Mouse (Mus musculus) ES-Bruce4 (cell line): ENCODE data around the gene Diexf. TPM values are rescaled to one million over a fixed set of nuclear protein-coding genes. Genes with fewer than 3 reads are reported as not detected.

Experiments
- H3K27ac ChIP-seq: 2 replicates; pipeline ENCODE4 v1.5.1; 2012; ENCODE audit warnings: low read length, inconsistent platforms; ENCODE audit not compliant: insufficient read depth
- H3K27me3 ChIP-seq: 2 replicates; pipeline ENCODE4 v1.6.1; 2012; ENCODE audit warnings: mild to moderate bottlenecking, low read length, inconsistent platforms; ENCODE audit not compliant: control insufficient read depth, poor library complexity, insufficient read depth, severe bottlenecking
- H3K36me3 ChIP-seq: 2 replicates; pipeline ENCODE4 v1.6.1; 2012; ENCODE audit warnings: inconsistent platforms, mild to moderate bottlenecking, low read length, moderate library complexity; ENCODE audit not compliant: control insufficient read depth, poor library complexity, insufficient read depth, severe bottlenecking
- H3K4me1 ChIP-seq: one replicate; pipeline ENCODE4 v1.8.1; 2011; ENCODE audit warnings: low read length; ENCODE audit not compliant: control insufficient read depth, insufficient read depth
- H3K4me3 ChIP-seq: 2 replicates; pipeline ENCODE4 v1.5.1; 2011; ENCODE audit warnings: low read depth, mild to moderate bottlenecking, low read length
- H3K9ac ChIP-seq: 2 replicates; pipeline ENCODE4 v1.6.1; 2012; ENCODE audit warnings: low read depth, mild to moderate bottlenecking, inconsistent platforms; ENCODE audit not compliant: poor library complexity, severe bottlenecking
- H3K9me3 ChIP-seq: replicated peaks from 2 replicates; pipeline ENCODE4 v1.6.1; 2012; ENCODE audit warnings: mild to moderate bottlenecking, low read length, inconsistent platforms; ENCODE audit not compliant: control insufficient read depth, poor library complexity, insufficient read depth, severe bottlenecking
- CTCF ChIP-seq: IDR thresholded peaks from one replicate; pipeline ENCODE4 v1.8.1; 2011; ENCODE audit warnings: low read depth, low read length
- EP300 ChIP-seq: IDR thresholded peaks from 2 replicates; pipeline ENCODE4 v1.6.1; 2011; ENCODE audit warnings: low read depth, low read length; ENCODE audit not compliant: insufficient read depth
- POLR2A ChIP-seq: IDR thresholded peaks from one replicate; pipeline ENCODE4 v1.8.1; 2011; ENCODE audit warnings: low read length; ENCODE audit not compliant: insufficient read depth
- polyA plus RNA-seq: library from polyadenylated mRNA; stranded (reverse); fragments of >200 nt; gene quantifications from 2 replicates; pipeline ENCODE4 v1.2.4, GENCODE M21; 2011; ENCODE audit warnings: low read depth; ENCODE audit not compliant: missing spikeins, insufficient read depth, insufficient read length

Diexf gene
- polyA plus RNA-seq, 1 experiment, result 70.6 TPM

- no peaks in the 10 kb centered on the region for H3K4me1 ChIP-seq
- H3K27me3 ChIP-seq, result no peaks in the 10 kb centered on the region
- TF ChIP-seq CTCF, result no peak
- TF ChIP-seq POLR2A, result no peak
- no peak for TF ChIP-seq EP300
- H3K27ac ChIP-seq, result no peak overlapping the region
- no peak overlapping the region for H3K4me3 ChIP-seq
- no peaks in the 10 kb centered on the region for H3K36me3 ChIP-seq
- H3K9me3 ChIP-seq, result no peaks in the 10 kb centered on the region
- no peak overlapping the region for H3K9ac ChIP-seq
These were observed 14.4 kb upstream of the Diexf start for GRCm38 (mm10) chr1:193144516-193144915.

GRCm38 (mm10) chr1:193142517-193143062 lies 12.5 kb upstream of the Diexf start:
- Histone ChIP-seq H3K27me3 (no peaks in the 10 kb centered on the region), H3K27ac (no peak overlapping the region), H3K36me3 (no peaks in the 10 kb centered on the region), H3K4me3 (no peak overlapping the region), H3K9ac (no peak overlapping the region), H3K9me3 (no peaks in the 10 kb centered on the region), H3K4me1 (no peaks in the 10 kb centered on the region)
- no peak for TF ChIP-seq CTCF
- no peak for TF ChIP-seq EP300
- TF ChIP-seq POLR2A, result no peak

GRCm38 (mm10) chr1:193141118-193141517 lies 11.0 kb upstream of the Diexf start:
- Histone ChIP-seq H3K4me1 (no peaks in the 10 kb centered on the region), H3K9me3 (no peaks in the 10 kb centered on the region), H3K27me3 (no peaks in the 10 kb centered on the region), H3K27ac (no peak overlapping the region), H3K4me3 (no peak overlapping the region), H3K9ac (no peak overlapping the region), H3K36me3 (no peaks in the 10 kb centered on the region)
- TF ChIP-seq EP300 (no peak), POLR2A (no peak), CTCF (no peak)

GRCm38 (mm10) chr1:193138669-193139068 lies 8.6 kb upstream of the Diexf start:
- H3K4me3 ChIP-seq, result no peak overlapping the region
- TF ChIP-seq CTCF (no peak), POLR2A (no peak), EP300 (no peak)

GRCm38 (mm10) chr1:193138087-193138486 lies 8.0 kb upstream of the Diexf start:
- Histone ChIP-seq H3K9me3 (no peaks in the 10 kb centered on the region), H3K4me3 (no peak overlapping the region), H3K27me3 (no peaks in the 10 kb centered on the region), H3K36me3 (no peaks in the 10 kb centered on the region), H3K4me1 (no peaks in the 10 kb centered on the region), H3K27ac (no peak overlapping the region), H3K9ac (no peak overlapping the region)
- no peak for TF ChIP-seq EP300
- no peak for TF ChIP-seq POLR2A
- TF ChIP-seq CTCF, result no peak

More at GRCm38 (mm10) chr1:193138669-193139068, 8.6 kb upstream of the Diexf start:
- Histone ChIP-seq H3K9ac (no peak overlapping the region), H3K9me3 (no peaks in the 10 kb centered on the region), H3K36me3 (no peaks in the 10 kb centered on the region), H3K27ac (no peak overlapping the region), H3K4me1 (no peaks in the 10 kb centered on the region), H3K27me3 (no peaks in the 10 kb centered on the region)

GRCm38 (mm10) chr1:193133726-193134125 lies 3.7 kb upstream of the Diexf start:
- Histone ChIP-seq H3K4me1 (no peaks in the 10 kb centered on the region), H3K4me3 (no peak overlapping the region), H3K9ac (no peak overlapping the region), H3K27me3 (no peaks in the 10 kb centered on the region), H3K9me3 (no peaks in the 10 kb centered on the region), H3K36me3 (no peaks in the 10 kb centered on the region), H3K27ac (no peak overlapping the region)
- TF ChIP-seq EP300 (no peak), POLR2A (no peak), CTCF (no peak)
